Comparison of ENCODE assay signal across 14 mouse cellular contexts in genomic region chr6:89013690-89014061, GRCm38 (mm10).
DNase-seq lines count a peak whose midpoint lies in the region; ATAC-seq and TF ChIP-seq lines count a peak whose summit lies in the region.
"Had no signal": no experiment of that assay in that cellular context is flagged by ENCODE, and none has a peak within 500 bp of the region (broad histone marks: within the 10 kb centered on the region; RNA-seq: fewer than 3 reads in every experiment).

No protein-coding gene starts in this region.

- H3K9me3 ChIP-seq in forebrain, embryonic 12.5 days = no peaks in the 10 kb centered on the region
- no peaks in the 10 kb centered on the region for H3K9me3 ChIP-seq in forebrain, embryonic 15.5 days
- H3K9me3 ChIP-seq in midbrain, embryonic 10.5 days (replicated peaks) = no peaks in the 10 kb centered on the region
- no peaks in the 10 kb centered on the region for H3K9me3 ChIP-seq in midbrain, postnatal 0 days (ENCODE audit: low read length)

- H3K4me3 ChIP-seq in forebrain, embryonic 12.5 days (replicated peaks) = no peak overlapping the region
- H3K4me3 ChIP-seq in forebrain, embryonic 15.5 days = no peak overlapping the region
- no peak overlapping the region for H3K4me3 ChIP-seq in midbrain, embryonic 10.5 days
- no peak overlapping the region for H3K4me3 ChIP-seq in midbrain, postnatal 0 days (ENCODE audit: low read depth, low read length)

- no peak for TF ChIP-seq CTCF in midbrain, postnatal 0 days (IDR thresholded peaks at IDR 0.05)

- H3K9ac ChIP-seq in forebrain, embryonic 12.5 days = no peak overlapping the region
- no peak overlapping the region for H3K9ac ChIP-seq in forebrain, embryonic 15.5 days (replicated peaks)
- 0 out of 2 replicates have a peak overlapping the region, but pooled peaks have one; percentile 4 for H3K9ac ChIP-seq in midbrain, postnatal 0 days (replicated peaks; ENCODE audit: low read length, poor library complexity, severe bottlenecking)

- no peaks in the 10 kb centered on the region for H3K36me3 ChIP-seq in forebrain, embryonic 12.5 days (replicated peaks)
- H3K36me3 ChIP-seq in forebrain, embryonic 15.5 days = no peaks in the 10 kb centered on the region
- no peaks in the 10 kb centered on the region for H3K36me3 ChIP-seq in midbrain, embryonic 10.5 days
- H3K36me3 ChIP-seq in midbrain, postnatal 0 days (ENCODE audit: insufficient read depth, low read length) = no peaks in the 10 kb centered on the region

- 44% methylated on average over 8 of the region's 8 CpGs for WGBS in forebrain, embryonic 12.5 days
- 55% methylated on average over 8 of the region's 8 CpGs for WGBS in forebrain, embryonic 15.5 days
- WGBS in midbrain, embryonic 10.5 days = 56% methylated on average over 8 of the region's 8 CpGs
- 29% methylated on average over 8 of the region's 8 CpGs for WGBS in midbrain, postnatal 0 days

- peaks cover 53% of the 10 kb centered on the region for H3K4me1 ChIP-seq in forebrain, embryonic 12.5 days
- H3K4me1 ChIP-seq in forebrain, embryonic 15.5 days = peaks cover 25% of the 10 kb centered on the region
- peaks cover 66% of the 10 kb centered on the region for H3K4me1 ChIP-seq in midbrain, embryonic 10.5 days
- H3K4me1 ChIP-seq in midbrain, postnatal 0 days (ENCODE audit: insufficient read depth, low read length) = peaks cover 11% of the 10 kb centered on the region; the same call in 1 of the 2 replicates

- 0 out of 2 replicates have a peak, but pooled peaks have one; percentile 7 for ATAC-seq in forebrain, embryonic 12.5 days (ENCODE audit: low FRiP score)
- no peak for ATAC-seq in forebrain, embryonic 15.5 days (replicated peaks)
- peak; percentile 21; the same call in 1 of the 2 replicates for ATAC-seq in midbrain, postnatal 0 days (ENCODE audit: low FRiP score)
- ATAC-seq in megakaryocyte-erythroid progenitor cell, adult 5-6 weeks (replicated peaks; ENCODE audit: low FRiP score, low TSS enrichment, poor library complexity, severe bottlenecking) = no peak
- ATAC-seq: lung, postnatal 0 days had no signal

- no peak overlapping the region for H3K4me2 ChIP-seq in forebrain, embryonic 12.5 days
- H3K4me2 ChIP-seq in forebrain, embryonic 15.5 days (replicated peaks) = no peak overlapping the region
- H3K4me2 ChIP-seq in midbrain, postnatal 0 days (ENCODE audit: low read depth, low read length, poor library complexity, severe bottlenecking) = no peak overlapping the region

- H3K27me3 ChIP-seq in forebrain, embryonic 12.5 days = peaks cover 85% of the 10 kb centered on the region
- H3K27me3 ChIP-seq in forebrain, embryonic 15.5 days = peaks cover 49% of the 10 kb centered on the region
- H3K27me3 ChIP-seq in midbrain, embryonic 10.5 days (ENCODE audit: low read depth, poor library complexity, severe bottlenecking) = peaks cover 33% of the 10 kb centered on the region
- no peaks in the 10 kb centered on the region for H3K27me3 ChIP-seq in midbrain, postnatal 0 days (ENCODE audit: insufficient read depth, low read length)

- peak overlapping the region; percentile 90 for H3K27ac ChIP-seq in forebrain, embryonic 12.5 days
- peak overlapping the region; percentile 70 for H3K27ac ChIP-seq in forebrain, embryonic 15.5 days (replicated peaks)
- peak overlapping the region; percentile 90 for H3K27ac ChIP-seq in midbrain, embryonic 10.5 days (replicated peaks)
- H3K27ac ChIP-seq in midbrain, postnatal 0 days (ENCODE audit: low read depth, low read length) = peak overlapping the region; percentile 55
- H3K27ac ChIP-seq: kidney, postnatal 0 days; stomach, postnatal 0 days had no signal

- DNase-seq in midbrain, embryonic 10.5 days (ENCODE audit: low spot score) = no peak
- DNase-seq in midbrain, postnatal 0 days (ENCODE audit: low spot score) = no peak
- no peak for DNase-seq in gastrocnemius, postnatal 4 days (ENCODE audit: low spot score in 2 of 2)
- DNase-seq in urinary bladder, postnatal 10 days (ENCODE audit: low spot score) = no peak
- DNase-seq: adrenal gland, postnatal 36 days; cerebellum, adult 18-20 months; kidney, adult 11 months; liver had no signal

Comparison
In these comparisons a context has a peak if more than half of its experiments do, and no peak if none do; other contexts are left out.
1. ATAC-seq: peak in forebrain, embryonic 12.5 days (single experiment) and midbrain, postnatal 0 days (single experiment); none in forebrain, embryonic 15.5 days (single experiment) and megakaryocyte-erythroid progenitor cell, adult 5-6 weeks (single experiment).
2. Peak in every context shown above with its lines, with median percentiles within 50 percentile points of each other: H3K27ac ChIP-seq.